Mouse (Mus musculus) heart, postnatal 36 days (tissue): ENCODE results near the gene Padi3. TPM values are rescaled to one million over a fixed set of nuclear protein-coding genes. Genes with fewer than 3 reads are reported as not detected.

Experiments used
- DNase-seq, 2 experiments: peaks; one replicate each; pipeline ENCODE4 v3.0.0; 2021 to 2022
- intact Hi-C: fragments of 180-260 bp; cut with DNase I; formaldehyde crosslinking; loops from one replicate; pipeline ENCODE4 v1.15.1; 2025
- total RNA-seq, 2 experiments: library from RNA; stranded (reverse); gene quantifications; 2 replicates each; pipeline ENCODE4 v1.2.3; 2021

Padi3 gene
- total RNA-seq, 2 experiments from 2014 or later: 0.14 to 0.19 TPM

GRCm38 (mm10) chr4:140740655-140741054, 69.8 kb downstream of the Padi3 start:
- intact Hi-C loops: no loop called here
- DNase-seq: no peak

Other genes with a start within 250 kb of the Padi3 start
- 10 to 100 TPM; 62.5 to 65.0 TPM for gene Arhgef10l, start 144.6 kb downstream of the Padi3 start, total RNA-seq
- 10 to 100 TPM; 14.0 to 14.8 TPM for gene Rcc2, start 110.1 kb downstream of the Padi3 start, total RNA-seq
- not detected for gene Padi6, start 68.0 kb downstream of the Padi3 start, total RNA-seq
- gene Padi4, start 36.4 kb downstream of the Padi3 start, total RNA-seq: under 1 TPM; 0.60 to 0.86 TPM
- not detected for gene Padi1, start 35.1 kb upstream of the Padi3 start, total RNA-seq
- 1 to 10 TPM in 1 of 2 experiments, under 1 TPM in 1; 0.56 to 1.0 TPM for gene Padi2, start 95.7 kb upstream of the Padi3 start, total RNA-seq
- gene Sdhb, start 150.6 kb upstream of the Padi3 start, total RNA-seq: 1,000 to 10,000 TPM; 1,261 to 1,268 TPM
- 10 to 100 TPM; 16.5 to 17.3 TPM for gene Atp13a2, start 176.2 kb upstream of the Padi3 start, total RNA-seq
- gene Mfap2, start 199.8 kb upstream of the Padi3 start, total RNA-seq: 1 to 10 TPM; 4.0 to 4.3 TPM
- gene Crocc, start 249.9 kb upstream of the Padi3 start, total RNA-seq: 1 to 10 TPM; 4.3 to 5.5 TPM